Mouse (Mus musculus): ENCODE data around the gene Arsb. TPM values are rescaled to one million over a fixed set of nuclear protein-coding genes. Genes with fewer than 3 reads are reported as not detected.

Gene Arsb
- polyA plus RNA-seq, 1 experiment from 2014 or later, result 5.1 TPM

DNA sequence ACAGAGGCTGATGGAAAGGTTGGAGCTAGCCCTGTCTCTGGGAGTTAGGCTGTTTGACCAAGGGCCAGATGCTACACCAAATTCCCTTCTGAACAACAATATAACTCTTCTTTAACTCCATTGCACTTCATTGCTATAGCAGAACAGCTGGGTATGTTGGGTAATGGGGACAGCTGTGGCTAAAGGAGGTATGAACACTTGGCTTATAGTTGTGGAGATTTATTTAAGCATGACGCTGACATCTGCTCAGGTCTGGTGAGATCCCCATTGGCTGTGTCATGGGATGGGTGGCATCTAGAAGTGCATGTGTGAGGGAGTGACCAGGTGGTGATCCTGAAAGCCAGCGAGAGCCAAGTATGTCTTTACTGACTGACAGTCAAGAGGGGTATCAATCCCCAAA, 116.8 kb downstream of the Arsb start:
- no peak for DNase-seq (ENCODE audit: low spot score)
- 100% methylated on average over 2 of the region's 2 CpGs for WGBS
- Histone ChIP-seq H3K9me3 (no peaks in the 10 kb centered on the region), H3K27ac (no peak overlapping the region), H3K27me3 (ENCODE audit: insufficient read depth, poor library complexity, severe bottlenecking) (no peaks in the 10 kb centered on the region), H3K4me3 (no peak overlapping the region), H3K36me3 (no peaks in the 10 kb centered on the region), H3K4me1 (replicated peaks) (0 out of 2 replicates have a peak, but pooled peaks cover 4% of the 10 kb centered on the region)

DNA sequence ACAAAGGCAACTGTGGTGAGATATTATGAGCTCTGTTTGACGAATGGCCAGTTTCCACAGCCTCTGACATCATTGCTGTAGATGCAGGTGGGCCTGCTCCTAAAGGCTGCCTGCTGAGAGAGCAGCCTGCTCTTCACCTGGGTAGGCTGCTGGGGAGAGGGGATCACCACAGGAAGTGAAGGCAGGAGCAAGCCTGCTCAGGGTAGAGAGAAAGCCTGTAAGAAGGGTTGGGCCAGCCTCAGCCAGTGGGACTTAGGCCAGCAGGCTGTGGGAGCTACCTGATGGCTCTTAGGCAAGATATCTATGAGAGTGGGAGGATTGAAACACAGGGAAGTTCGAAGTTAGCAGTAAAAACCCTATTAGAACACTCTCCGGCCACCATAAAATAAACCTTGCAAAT, 117.5 kb downstream of the Arsb start:
- H3K9me3 ChIP-seq, result no peaks in the 10 kb centered on the region
- H3K27me3 ChIP-seq (ENCODE audit: insufficient read depth, poor library complexity, severe bottlenecking), result no peaks in the 10 kb centered on the region
- no peak overlapping the region for H3K27ac ChIP-seq
- no peaks in the 10 kb centered on the region for H3K4me1 ChIP-seq (replicated peaks)
- DNase-seq (ENCODE audit: low spot score), result no peak
- no peak overlapping the region for H3K4me3 ChIP-seq
- H3K36me3 ChIP-seq, result no peaks in the 10 kb centered on the region
- WGBS, result 84% methylated on average over 3 of the region's 3 CpGs

DNA sequence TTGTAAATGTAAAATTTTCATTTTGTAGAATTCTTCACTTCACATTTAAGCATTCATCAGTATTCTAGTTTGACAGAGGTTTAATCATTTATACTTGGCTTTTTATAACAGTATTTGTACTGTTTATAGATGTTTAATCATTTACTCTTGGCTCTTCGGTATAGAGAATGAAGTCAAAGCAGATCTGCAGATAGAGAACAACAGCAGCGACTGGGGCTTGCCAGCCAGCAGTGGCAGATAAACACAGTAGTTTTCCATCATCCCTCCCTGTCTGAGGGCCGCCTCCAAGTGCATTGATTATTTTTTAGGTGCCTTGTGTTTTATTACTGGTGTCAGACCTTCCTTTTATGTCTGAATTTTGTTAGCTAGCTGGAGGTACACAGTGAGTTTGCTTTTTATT, 118.6 kb downstream of the Arsb start:
- H3K27me3 ChIP-seq (ENCODE audit: insufficient read depth, poor library complexity, severe bottlenecking), result no peaks in the 10 kb centered on the region
- no peaks in the 10 kb centered on the region for H3K36me3 ChIP-seq
- H3K9me3 ChIP-seq, result no peaks in the 10 kb centered on the region
- H3K4me3 ChIP-seq, result no peak overlapping the region
- DNase-seq (ENCODE audit: low spot score), result no peak
- no peaks in the 10 kb centered on the region for H3K4me1 ChIP-seq (replicated peaks)
- WGBS, result 85% methylated on average over 3 of the region's 3 CpGs
- H3K27ac ChIP-seq, result no peak overlapping the region

- H3K36me3 ChIP-seq, result no peaks in the 10 kb centered on the region
- DNase-seq (ENCODE audit: low spot score), result no peak
- no peaks in the 10 kb centered on the region for H3K9me3 ChIP-seq
- no peak overlapping the region for H3K4me3 ChIP-seq
- no peaks in the 10 kb centered on the region for H3K27me3 ChIP-seq (ENCODE audit: insufficient read depth, poor library complexity, severe bottlenecking)
- 80% methylated on average over 6 of the region's 6 CpGs for WGBS
- H3K27ac ChIP-seq, result no peak overlapping the region
- no peaks in the 10 kb centered on the region for H3K4me1 ChIP-seq (replicated peaks)
Observed at GRCm38 (mm10) chr13:93891276-93891675, 119.8 kb downstream of the Arsb start.

DNA sequence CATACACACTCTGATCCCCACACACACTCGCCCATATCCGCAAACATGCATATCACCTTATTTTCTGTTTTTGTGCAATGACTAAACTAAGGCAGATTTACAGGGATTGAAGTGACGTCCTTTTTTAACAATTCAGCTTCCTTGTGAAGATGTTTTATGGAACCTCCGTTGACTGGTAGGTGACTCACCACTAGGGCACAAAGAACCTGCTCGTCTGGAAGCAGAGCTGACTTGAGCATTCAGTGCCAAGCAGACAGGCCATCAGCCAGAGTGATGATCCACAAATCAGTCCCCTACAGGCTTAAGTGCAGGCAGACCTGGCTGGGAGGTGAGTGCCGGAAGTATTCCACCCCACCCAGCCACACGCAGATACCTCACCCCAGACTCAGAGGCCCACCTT, 120.7 kb downstream of the Arsb start:
- Histone ChIP-seq H3K4me3 (no peak overlapping the region), H3K4me1 (replicated peaks) (peaks cover under 1% of the 10 kb centered on the region; the same call in 1 of the 2 replicates), H3K9me3 (no peaks in the 10 kb centered on the region), H3K27ac (no peak overlapping the region), H3K27me3 (ENCODE audit: insufficient read depth, poor library complexity, severe bottlenecking) (no peaks in the 10 kb centered on the region), H3K36me3 (no peaks in the 10 kb centered on the region)
- DNase-seq (ENCODE audit: low spot score), result no peak
- WGBS, result 89% methylated on average over 7 of the region's 7 CpGs

DNA sequence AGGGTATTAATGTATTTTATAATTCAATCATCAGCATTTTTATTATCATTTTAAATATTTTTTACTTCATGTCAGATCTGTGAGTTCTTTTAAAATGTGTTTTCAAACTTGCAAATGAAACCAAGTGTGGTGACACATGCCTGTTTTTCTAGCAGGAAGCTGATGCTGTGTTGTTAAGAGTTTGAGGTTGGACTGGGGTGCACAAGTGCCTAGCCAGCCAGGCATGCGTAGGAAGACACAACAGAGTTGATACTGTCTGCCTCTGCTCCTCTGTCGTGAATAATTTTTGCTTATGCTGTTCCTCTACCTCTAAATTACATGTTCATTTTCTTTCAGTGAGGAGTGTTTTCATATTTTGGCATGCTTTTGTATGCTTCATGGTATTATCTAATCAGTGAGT, 122.7 kb downstream of the Arsb start:
- H3K4me1 ChIP-seq (replicated peaks), result peaks cover 8% of the 10 kb centered on the region
- H3K9me3 ChIP-seq, result no peaks in the 10 kb centered on the region
- H3K4me3 ChIP-seq, result no peak overlapping the region
- H3K27ac ChIP-seq, result no peak overlapping the region
- no peaks in the 10 kb centered on the region for H3K36me3 ChIP-seq
- 85% methylated on average over 2 of the region's 2 CpGs for WGBS
- DNase-seq (ENCODE audit: low spot score), result no peak
- no peaks in the 10 kb centered on the region for H3K27me3 ChIP-seq (ENCODE audit: insufficient read depth, poor library complexity, severe bottlenecking)

GRCm38 (mm10) chr13:93895430-93895829, 124.0 kb downstream of the Arsb start:
- 89% methylated on average over 2 of the region's 2 CpGs for WGBS
- Histone ChIP-seq H3K27me3 (ENCODE audit: insufficient read depth, poor library complexity, severe bottlenecking) (no peaks in the 10 kb centered on the region), H3K9me3 (no peaks in the 10 kb centered on the region), H3K27ac (no peak overlapping the region), H3K4me3 (no peak overlapping the region), H3K36me3 (no peaks in the 10 kb centered on the region), H3K4me1 (replicated peaks) (peaks cover 8% of the 10 kb centered on the region)
- DNase-seq (ENCODE audit: low spot score), result no peak

GRCm38 (mm10) chr13:93897943-93898826, 126.8 kb downstream of the Arsb start:
- Histone ChIP-seq H3K9me3 (no peaks in the 10 kb centered on the region), H3K36me3 (no peaks in the 10 kb centered on the region), H3K27me3 (ENCODE audit: insufficient read depth, poor library complexity, severe bottlenecking) (no peaks in the 10 kb centered on the region), H3K27ac (no peak overlapping the region), H3K4me1 (replicated peaks) (peaks cover 10% of the 10 kb centered on the region), H3K4me3 (no peak overlapping the region)
- WGBS, result 66% methylated on average over 13 of the region's 13 CpGs
- DNase-seq (ENCODE audit: low spot score), result no peak

- no peaks in the 10 kb centered on the region for H3K36me3 ChIP-seq
- no peak overlapping the region for H3K27ac ChIP-seq
- no peak for DNase-seq (ENCODE audit: low spot score)
- no peaks in the 10 kb centered on the region for H3K9me3 ChIP-seq
- H3K27me3 ChIP-seq (ENCODE audit: insufficient read depth, poor library complexity, severe bottlenecking), result no peaks in the 10 kb centered on the region
- peaks cover 10% of the 10 kb centered on the region for H3K4me1 ChIP-seq (replicated peaks)
- no peak overlapping the region for H3K4me3 ChIP-seq
- WGBS, result 89% methylated on average over 3 of the region's 3 CpGs
Observed at GRCm38 (mm10) chr13:93899378-93900256, 128.2 kb downstream of the Arsb start.

GRCm38 (mm10) chr13:93900934-93901626, 129.7 kb downstream of the Arsb start:
- Histone ChIP-seq H3K36me3 (no peaks in the 10 kb centered on the region), H3K4me3 (no peak overlapping the region), H3K4me1 (replicated peaks) (peaks cover 10% of the 10 kb centered on the region), H3K27ac (no peak overlapping the region), H3K9me3 (no peaks in the 10 kb centered on the region), H3K27me3 (ENCODE audit: insufficient read depth, poor library complexity, severe bottlenecking) (no peaks in the 10 kb centered on the region)
- no peak for DNase-seq (ENCODE audit: low spot score)
- WGBS, result 85% methylated on average over 13 of the region's 13 CpGs

GRCm38 (mm10) chr13:93902126-93902525, 130.7 kb downstream of the Arsb start:
- Histone ChIP-seq H3K27me3 (ENCODE audit: insufficient read depth, poor library complexity, severe bottlenecking) (no peaks in the 10 kb centered on the region), H3K36me3 (no peaks in the 10 kb centered on the region), H3K4me3 (no peak overlapping the region), H3K27ac (no peak overlapping the region), H3K4me1 (replicated peaks) (peaks cover 9% of the 10 kb centered on the region), H3K9me3 (no peaks in the 10 kb centered on the region)
- 93% methylated on average over 2 of the region's 2 CpGs for WGBS
- DNase-seq (ENCODE audit: low spot score), result no peak

DNA sequence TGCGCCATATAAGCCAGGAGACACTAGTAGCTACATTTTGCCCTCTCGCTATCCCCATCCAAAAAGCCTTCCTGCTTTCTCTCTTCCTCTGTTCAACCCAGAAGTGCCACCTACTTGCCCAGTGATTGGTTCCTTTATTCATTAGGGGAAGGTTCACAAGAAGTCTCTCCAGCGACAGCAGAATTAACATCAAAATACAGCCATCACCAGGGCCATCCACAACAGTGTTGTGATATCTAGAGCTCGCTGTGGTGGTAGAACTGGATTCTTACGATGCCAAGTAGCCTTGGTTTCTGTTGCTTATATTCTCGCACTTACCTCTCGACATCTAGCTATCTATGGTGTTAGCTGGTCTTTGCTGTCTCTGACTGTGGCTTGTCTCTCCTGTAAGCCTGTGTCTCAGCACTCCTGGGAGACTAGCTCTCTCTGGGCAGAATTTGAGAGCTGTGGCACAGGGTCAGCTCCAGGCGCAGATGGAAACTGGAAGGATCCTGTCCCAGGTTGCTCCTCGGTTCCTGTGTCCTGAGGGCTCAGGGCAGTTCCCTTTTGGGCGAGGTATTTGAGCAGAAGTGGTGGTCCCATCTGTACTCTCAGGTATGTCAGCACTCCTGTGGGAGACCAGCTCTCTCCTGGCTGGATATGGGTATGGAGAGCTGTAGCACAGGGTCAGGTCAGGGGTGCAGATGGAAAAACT, 135.3 kb downstream of the Arsb start:
- H3K4me1 ChIP-seq (replicated peaks), result peaks cover 10% of the 10 kb centered on the region; the same call in 1 of the 2 replicates
- no peaks in the 10 kb centered on the region for H3K27me3 ChIP-seq (ENCODE audit: insufficient read depth, poor library complexity, severe bottlenecking)
- no peak overlapping the region for H3K27ac ChIP-seq
- WGBS, result 85% methylated on average over 10 of the region's 10 CpGs
- no peak overlapping the region for H3K4me3 ChIP-seq
- H3K9me3 ChIP-seq, result no peaks in the 10 kb centered on the region
- no peak for DNase-seq (ENCODE audit: low spot score)
- H3K36me3 ChIP-seq, result no peaks in the 10 kb centered on the region
